Mouse (Mus musculus): Measurements from ENCODE around the gene Dynlt1a. TPM values are rescaled to one million over a fixed set of nuclear protein-coding genes. Genes with fewer than 3 reads are reported as not detected.
"Not testable (repeated sequence)": the region's sequence is repeated elsewhere in the genome, so short reads cannot be mapped to it uniquely, and the experiment has no call there.

Dynlt1a gene
- polyA plus RNA-seq, 1 experiment from 2014 or later = 10.9 TPM

DNA sequence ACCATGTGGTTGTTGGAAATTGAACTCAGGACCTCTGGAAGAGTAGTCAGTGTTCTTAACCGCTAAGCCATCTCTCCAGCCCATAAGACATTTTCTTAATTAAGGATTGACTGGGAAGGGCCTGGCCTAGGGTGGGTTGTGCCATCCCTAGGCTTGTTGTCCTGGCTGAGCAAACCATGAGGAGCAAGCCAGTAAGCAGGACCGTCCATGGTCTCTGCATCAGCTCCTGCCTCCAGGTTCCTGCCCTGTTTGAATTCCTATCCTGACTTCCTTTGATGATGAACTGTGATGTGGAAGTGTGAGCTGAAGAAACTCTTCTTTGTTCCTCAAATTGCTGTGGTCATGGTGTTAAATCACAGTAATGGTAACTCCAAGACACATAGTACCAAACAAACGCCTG lies 2.8 kb downstream of the Dynlt1a start:
- H3K9ac ChIP-seq; H3K4me1 ChIP-seq (replicated peaks); H3K4me3 ChIP-seq; H3K9me3 ChIP-seq (replicated peaks); H3K4me2 ChIP-seq; H3K27me3 ChIP-seq (replicated peaks); H3K36me3 ChIP-seq; H3K27ac ChIP-seq (ENCODE audit: poor library complexity, severe bottlenecking); ATAC-seq (ENCODE audit: insufficient number of reproducible peaks, low FRiP score): not testable (repeated sequence)
- 75% methylated on average over 2 of the region's 3 CpGs for WGBS

DNA sequence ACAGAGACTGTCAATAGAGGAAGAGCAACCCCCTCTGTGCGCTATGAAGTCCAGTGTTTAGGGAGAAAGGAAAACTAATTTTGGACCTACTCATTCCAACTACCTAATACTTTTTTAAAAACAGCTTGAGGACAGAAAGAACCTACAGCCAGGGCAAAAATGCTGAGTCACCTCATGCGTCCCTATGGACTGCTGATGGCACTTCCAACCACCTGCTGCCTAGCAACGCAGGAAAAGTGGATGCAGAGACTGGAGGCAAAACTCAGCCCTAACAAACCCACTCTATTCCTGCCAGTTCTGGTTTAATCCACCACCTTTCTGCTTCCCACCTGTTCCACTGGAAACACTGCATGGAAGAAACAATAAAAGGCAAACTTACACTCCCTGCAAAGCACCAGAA lies 4.5 kb downstream of the Dynlt1a start:
- not testable (repeated sequence) for H3K4me1 ChIP-seq (replicated peaks); H3K36me3 ChIP-seq; H3K4me3 ChIP-seq; H3K27me3 ChIP-seq (replicated peaks); H3K9me3 ChIP-seq (replicated peaks); H3K4me2 ChIP-seq; ATAC-seq (ENCODE audit: insufficient number of reproducible peaks, low FRiP score); H3K27ac ChIP-seq (ENCODE audit: poor library complexity, severe bottlenecking); H3K9ac ChIP-seq
- 63% methylated on average over 3 of the region's 3 CpGs for WGBS

DNA sequence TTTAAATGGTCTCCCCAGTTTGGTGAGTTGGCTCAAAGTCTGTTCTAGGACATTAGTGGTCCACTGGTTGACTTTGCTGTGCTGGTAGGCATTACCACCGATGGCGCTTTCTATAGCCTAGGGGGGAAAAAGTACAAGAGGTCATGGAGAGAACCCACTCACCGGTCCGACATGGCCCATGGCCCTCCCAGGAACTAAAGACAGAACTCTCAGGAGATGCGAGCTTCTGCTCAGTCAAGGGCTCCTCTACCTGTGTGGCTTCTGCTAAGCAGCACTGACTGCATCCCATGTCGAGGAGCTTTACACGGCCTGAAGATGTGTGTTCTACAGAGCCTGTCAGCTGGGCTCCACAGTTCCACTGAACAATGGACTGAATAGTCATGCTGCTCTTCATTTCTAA lies 5.6 kb downstream of the Dynlt1a start:
- not testable (repeated sequence) for H3K27ac ChIP-seq (ENCODE audit: poor library complexity, severe bottlenecking); H3K9me3 ChIP-seq (replicated peaks); H3K4me3 ChIP-seq; H3K4me2 ChIP-seq; ATAC-seq (ENCODE audit: insufficient number of reproducible peaks, low FRiP score); H3K9ac ChIP-seq; H3K36me3 ChIP-seq; H3K4me1 ChIP-seq (replicated peaks); H3K27me3 ChIP-seq (replicated peaks)
- 91% methylated on average over 7 of the region's 7 CpGs for WGBS

DNA sequence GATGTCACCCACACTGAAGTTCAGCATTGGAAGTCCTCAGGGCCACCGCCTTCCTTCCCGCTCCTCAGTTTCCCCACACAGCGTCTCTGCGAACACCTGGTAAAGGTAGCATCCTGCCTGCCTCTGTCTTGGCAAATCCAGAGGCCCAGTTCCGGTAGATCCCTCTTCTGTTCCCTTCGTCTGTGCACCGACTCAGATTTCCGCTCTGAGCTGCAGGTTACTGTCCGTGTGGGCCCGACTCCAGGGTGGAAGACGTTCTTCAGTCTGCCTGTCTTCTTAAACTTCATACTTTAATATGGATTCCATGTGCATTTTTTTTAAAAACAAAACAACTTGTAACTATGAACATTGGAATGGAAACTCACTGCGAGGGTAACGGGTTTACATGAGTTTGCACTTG lies 10.8 kb downstream of the Dynlt1a start:
- not testable (repeated sequence) for H3K36me3 ChIP-seq; H3K9me3 ChIP-seq (replicated peaks); H3K4me3 ChIP-seq; H3K4me2 ChIP-seq; H3K27ac ChIP-seq (ENCODE audit: poor library complexity, severe bottlenecking); ATAC-seq (ENCODE audit: insufficient number of reproducible peaks, low FRiP score); H3K9ac ChIP-seq; H3K4me1 ChIP-seq (replicated peaks); H3K27me3 ChIP-seq (replicated peaks)
- 90% methylated on average over 10 of the region's 13 CpGs for WGBS

DNA sequence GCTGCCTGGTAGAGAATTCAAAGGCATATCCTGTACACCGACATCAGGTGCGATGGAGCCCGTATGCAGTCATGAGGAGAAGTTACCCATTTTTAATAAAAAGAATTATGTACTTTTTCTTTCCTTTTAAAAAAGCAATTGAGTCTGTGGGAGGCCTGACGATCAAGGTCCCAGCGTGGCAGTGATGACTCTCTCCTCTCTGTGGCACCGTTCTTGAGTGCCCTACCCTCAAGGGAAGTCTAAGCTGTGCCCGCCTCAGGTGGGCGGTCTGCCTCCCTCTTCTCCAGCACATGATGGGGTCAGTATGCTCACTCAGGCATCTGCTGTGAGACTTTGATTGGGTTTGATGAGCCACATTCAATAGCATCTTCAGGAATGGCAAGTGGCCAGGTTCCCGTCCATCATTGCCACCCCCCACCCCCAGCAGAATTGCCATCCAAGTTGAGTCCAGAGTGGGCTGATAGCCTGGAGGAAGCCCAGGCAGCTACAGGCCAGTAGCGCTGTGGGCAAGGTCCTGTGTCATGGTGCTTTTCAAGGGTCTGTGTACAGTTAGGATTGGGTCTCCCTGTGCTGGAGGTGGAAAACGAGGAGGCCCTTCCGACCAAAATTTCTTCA lies 11.5 kb downstream of the Dynlt1a start:
- ATAC-seq (ENCODE audit: insufficient number of reproducible peaks, low FRiP score) = 0 out of 2 replicates have a peak, but pooled peaks have one; percentile 24
- H3K9me3 ChIP-seq (replicated peaks); H3K27me3 ChIP-seq (replicated peaks); H3K4me2 ChIP-seq; H3K9ac ChIP-seq; H3K27ac ChIP-seq (ENCODE audit: poor library complexity, severe bottlenecking); H3K4me3 ChIP-seq; H3K36me3 ChIP-seq; H3K4me1 ChIP-seq (replicated peaks): not testable (repeated sequence)
- 91% methylated on average over 11 of the region's 12 CpGs for WGBS

DNA sequence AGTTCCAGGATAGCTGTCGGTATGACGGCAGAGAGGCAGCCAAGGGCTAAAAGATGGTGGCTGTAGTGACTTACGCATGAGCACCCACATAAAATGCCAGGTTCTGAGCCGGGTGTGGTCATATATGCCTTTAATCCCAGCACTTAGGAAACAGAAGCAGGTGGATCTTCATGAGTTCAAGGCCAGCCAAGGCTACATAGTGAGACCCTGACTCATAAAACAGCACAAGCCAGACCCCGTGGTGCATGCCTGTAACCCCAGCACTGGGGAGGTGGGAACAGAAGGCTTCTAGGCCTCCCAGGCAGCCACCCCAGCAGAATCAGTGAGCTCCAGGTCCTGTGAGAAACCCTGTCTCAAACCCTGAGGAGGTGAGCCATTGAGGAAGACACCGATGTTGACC lies 12.4 kb downstream of the Dynlt1a start:
- not testable (repeated sequence) for H3K27ac ChIP-seq (ENCODE audit: poor library complexity, severe bottlenecking); H3K36me3 ChIP-seq; H3K4me1 ChIP-seq (replicated peaks); H3K4me3 ChIP-seq; H3K27me3 ChIP-seq (replicated peaks); H3K4me2 ChIP-seq; ATAC-seq (ENCODE audit: insufficient number of reproducible peaks, low FRiP score); H3K9me3 ChIP-seq (replicated peaks); H3K9ac ChIP-seq
- 86% methylated on average over 5 of the region's 6 CpGs for WGBS

DNA sequence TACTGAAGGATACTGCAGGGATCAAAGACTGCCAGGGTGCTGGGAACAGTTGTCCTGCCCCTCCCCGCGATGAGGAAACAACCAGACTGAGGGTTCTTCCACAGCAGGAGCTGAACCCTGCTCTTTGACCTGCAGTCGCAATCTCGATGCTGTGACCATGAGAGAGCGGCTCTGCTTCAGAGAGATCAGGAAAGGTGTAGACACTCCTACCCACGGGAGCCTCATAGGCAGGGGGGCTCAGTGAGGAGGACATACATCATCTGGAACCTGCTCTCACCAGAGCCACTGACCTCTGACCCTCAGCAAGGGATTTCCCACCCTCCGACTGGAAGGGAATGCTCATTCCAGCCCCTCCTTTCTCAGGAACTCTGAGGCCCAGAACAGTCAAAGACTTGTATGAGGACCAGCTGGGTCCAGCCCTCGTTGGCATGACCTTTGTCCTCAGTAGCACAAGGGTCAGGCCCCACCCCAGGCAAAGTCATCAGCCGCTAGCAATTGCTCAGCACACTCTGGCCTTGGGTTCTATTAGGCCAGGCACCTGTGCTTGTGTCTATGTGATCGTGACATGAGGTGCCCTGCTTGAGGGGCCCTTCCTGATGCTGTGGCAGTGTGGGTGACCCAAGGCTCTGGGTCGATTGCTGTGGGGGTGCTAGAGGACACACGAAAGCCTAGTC lies 17.0 kb downstream of the Dynlt1a start:
- H3K4me1 ChIP-seq (replicated peaks); H3K27me3 ChIP-seq (replicated peaks); H3K27ac ChIP-seq (ENCODE audit: poor library complexity, severe bottlenecking); H3K9ac ChIP-seq; H3K9me3 ChIP-seq (replicated peaks); H3K4me3 ChIP-seq; H3K4me2 ChIP-seq; H3K36me3 ChIP-seq: not testable (repeated sequence)
- peak; percentile 24; the same call in 1 of the 2 replicates for ATAC-seq (ENCODE audit: insufficient number of reproducible peaks, low FRiP score)
- 77% methylated on average over 9 of the region's 12 CpGs for WGBS

DNA sequence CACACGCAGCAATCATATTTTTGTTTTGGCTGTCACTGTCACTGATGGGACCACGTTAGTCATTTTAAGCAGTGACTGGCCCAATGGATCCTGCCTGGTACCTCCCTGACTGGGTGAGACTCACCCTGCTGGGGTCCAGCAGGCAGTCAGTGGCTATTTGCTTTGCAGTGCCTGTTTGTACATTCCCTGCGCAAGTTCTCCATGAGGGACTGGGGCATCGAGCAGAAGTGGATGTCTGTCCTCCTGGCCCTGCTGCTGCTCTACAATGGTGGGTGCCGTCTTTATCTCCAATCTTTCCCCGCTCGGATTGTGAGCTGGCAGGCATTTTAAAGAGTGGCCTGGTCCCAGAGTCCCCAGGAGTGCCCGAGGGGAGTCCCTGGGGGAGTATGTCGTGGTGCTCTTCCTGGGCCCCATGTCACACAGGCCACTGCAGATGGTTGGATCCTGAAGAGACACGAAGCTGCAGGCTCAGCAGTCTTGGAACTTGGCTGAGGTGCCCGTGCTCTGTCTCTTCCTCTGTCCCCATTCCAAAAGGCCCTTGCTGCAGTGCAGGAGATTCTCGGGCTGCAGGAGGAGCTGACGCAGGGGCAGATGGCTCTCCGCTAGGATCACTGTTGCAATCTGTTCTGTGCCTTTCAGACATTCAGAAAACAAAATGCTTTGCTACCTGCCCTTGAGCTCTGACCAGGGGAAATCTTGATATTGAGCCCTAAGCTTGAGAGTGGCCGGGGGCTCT lies 20.1 kb downstream of the Dynlt1a start:
- H3K9me3 ChIP-seq (replicated peaks); ATAC-seq (ENCODE audit: insufficient number of reproducible peaks, low FRiP score); H3K4me1 ChIP-seq (replicated peaks); H3K4me3 ChIP-seq; H3K9ac ChIP-seq; H3K27ac ChIP-seq (ENCODE audit: poor library complexity, severe bottlenecking); H3K4me2 ChIP-seq; H3K36me3 ChIP-seq; H3K27me3 ChIP-seq (replicated peaks): not testable (repeated sequence)
- 79% methylated on average over 9 of the region's 15 CpGs for WGBS

DNA sequence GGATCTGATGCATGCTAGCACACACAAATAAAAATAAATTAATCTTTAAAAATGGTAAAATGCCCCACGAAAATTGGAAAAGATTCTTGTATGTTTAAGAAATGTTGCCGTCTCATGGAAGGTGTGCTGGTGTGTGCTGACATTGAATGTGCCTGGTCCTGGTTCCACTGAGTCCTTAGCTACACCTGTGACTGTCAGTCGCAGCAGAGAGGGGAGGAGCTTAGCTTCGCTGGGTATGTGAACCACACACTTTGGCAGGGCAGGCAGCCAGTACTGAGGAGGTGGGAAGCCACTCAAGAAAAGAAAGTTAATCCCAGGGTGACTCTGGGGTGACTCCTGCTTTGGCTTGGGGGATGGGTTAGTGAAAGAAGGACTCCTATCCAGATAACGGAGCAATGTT lies 23.4 kb downstream of the Dynlt1a start:
- not testable (repeated sequence) for H3K27me3 ChIP-seq (replicated peaks); H3K4me2 ChIP-seq; H3K4me3 ChIP-seq; H3K4me1 ChIP-seq (replicated peaks); H3K9ac ChIP-seq; H3K36me3 ChIP-seq; H3K9me3 ChIP-seq (replicated peaks); ATAC-seq (ENCODE audit: insufficient number of reproducible peaks, low FRiP score); H3K27ac ChIP-seq (ENCODE audit: poor library complexity, severe bottlenecking)
- WGBS = no CpG with 5 or more reads among the region's 5 CpGs

DNA sequence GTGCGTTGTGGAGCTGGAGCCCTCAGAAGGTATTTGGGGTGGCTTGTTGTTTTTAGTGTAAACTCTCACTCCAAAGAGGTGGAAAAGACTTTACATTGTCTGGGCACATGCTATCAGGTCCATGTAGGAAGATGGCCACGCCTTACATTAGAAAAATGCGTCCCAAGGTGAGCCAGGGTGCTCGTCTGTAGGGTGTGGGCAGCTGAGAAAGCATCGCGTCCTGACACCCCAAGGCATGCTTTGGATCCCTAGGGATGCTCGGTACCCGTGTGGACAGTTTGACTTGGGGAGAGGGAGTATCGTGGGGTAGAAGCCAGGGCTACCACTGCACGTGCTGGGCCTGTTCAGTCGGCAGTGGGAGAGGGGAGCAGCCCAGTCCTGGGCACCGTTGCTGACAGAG lies 28.3 kb downstream of the Dynlt1a start:
- not testable (repeated sequence) for H3K9me3 ChIP-seq (replicated peaks); H3K27ac ChIP-seq (ENCODE audit: poor library complexity, severe bottlenecking); H3K4me1 ChIP-seq (replicated peaks); H3K9ac ChIP-seq; H3K27me3 ChIP-seq (replicated peaks); ATAC-seq (ENCODE audit: insufficient number of reproducible peaks, low FRiP score); H3K36me3 ChIP-seq; H3K4me2 ChIP-seq; H3K4me3 ChIP-seq
- WGBS = 92% methylated on average over 12 of the region's 12 CpGs

DNA sequence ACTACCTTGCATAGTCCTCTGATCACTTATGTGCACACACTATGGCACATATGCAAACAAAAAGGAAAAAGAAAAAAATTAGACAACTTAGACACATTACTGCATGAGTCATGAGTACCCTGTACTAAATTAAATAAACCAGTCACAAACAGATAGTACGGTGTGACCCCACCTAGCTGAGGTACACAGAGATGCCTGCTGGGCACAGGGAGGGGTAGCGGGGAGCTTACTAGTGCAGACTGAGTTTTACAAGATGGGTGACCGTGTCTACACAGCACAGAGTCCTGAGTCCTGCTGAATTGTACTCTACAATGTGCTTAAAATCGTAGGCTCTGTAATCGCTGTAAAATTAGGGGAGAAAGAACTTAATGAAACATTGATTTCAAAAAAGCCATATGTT lies 31.1 kb downstream of the Dynlt1a start:
- WGBS = 91% methylated on average over 5 of the region's 5 CpGs
- ATAC-seq (ENCODE audit: insufficient number of reproducible peaks, low FRiP score); H3K27me3 ChIP-seq (replicated peaks); H3K36me3 ChIP-seq; H3K27ac ChIP-seq (ENCODE audit: poor library complexity, severe bottlenecking); H3K9ac ChIP-seq; H3K9me3 ChIP-seq (replicated peaks); H3K4me1 ChIP-seq (replicated peaks); H3K4me3 ChIP-seq; H3K4me2 ChIP-seq: not testable (repeated sequence)
